Mouse (Mus musculus) embryonic facial prominence, embryonic 13.5 days (tissue): ENCODE measurements around the gene Slc44a5. TPM values are rescaled to one million over a fixed set of nuclear protein-coding genes. Genes with fewer than 3 reads are reported as not detected.

ENCODE experiments used
- ATAC-seq: fragments of 200-750 bp; cut with Nextera tagmentation; 2 replicates; pipeline ENCODE4 v1.8.0; 2017; ENCODE audit warnings: low read depth; ENCODE audit not compliant: insufficient number of reproducible peaks, insufficient read depth, low FRiP score, low TSS enrichment
- H3K27ac ChIP-seq: fragments of 300-500 bp; sonication (generic); 2 replicates; pipeline ENCODE4 v1.5.1; 2015; ENCODE audit warnings: moderate library complexity, mild to moderate bottlenecking, inconsistent platforms
- H3K27me3 ChIP-seq: fragments of 300-500 bp; sonication (generic); 2 replicates; pipeline ENCODE4 v1.6.1; 2015; ENCODE audit warnings: mild to moderate bottlenecking, inconsistent platforms
- H3K36me3 ChIP-seq: fragments of 300-500 bp; sonication (generic); 2 replicates; pipeline ENCODE4 v1.6.1; 2015; ENCODE audit warnings: mild to moderate bottlenecking, inconsistent platforms
- H3K4me1 ChIP-seq: fragments of 300-500 bp; sonication (generic); 2 replicates; pipeline ENCODE4 v1.6.1; 2015; ENCODE audit warnings: inconsistent platforms
- H3K4me2 ChIP-seq: fragments of 300-500 bp; sonication (generic); 2 replicates; pipeline ENCODE4 v1.6.1; 2015; ENCODE audit warnings: moderate library complexity, mild to moderate bottlenecking, inconsistent platforms
- H3K4me3 ChIP-seq: fragments of 300-500 bp; sonication (generic); 2 replicates; pipeline ENCODE4 v1.5.1; 2015; ENCODE audit warnings: mild to moderate bottlenecking, inconsistent platforms
- H3K9ac ChIP-seq: fragments of 300-500 bp; sonication (generic); 2 replicates; pipeline ENCODE4 v1.6.1; 2015; ENCODE audit warnings: mild to moderate bottlenecking, inconsistent platforms
- H3K9me3 ChIP-seq: fragments of 300-500 bp; sonication (generic); 2 replicates; pipeline ENCODE4 v1.6.1; 2016; ENCODE audit warnings: inconsistent platforms
- WGBS: fragments of 180-500 bp; shearing (Covaris S2); methylation state at CpG from one replicate; pipeline ENCODE4 v1.1.7; 2015; ENCODE audit warnings: mixed read lengths; 5-methylcytosine and 5-hydroxymethylcytosine counted together
- polyA plus RNA-seq: library from polyadenylated mRNA; unstranded; fragments of >200 nt; fragmentation: Nextera tagmentation; extraction: Ambion mirVana; gene quantifications from 2 replicates; pipeline ENCODE4 v1.2.1, GENCODE M21; 2015

The Slc44a5 gene
- polyA plus RNA-seq, 1 experiment from 2014 or later: 2.2 TPM

DNA sequence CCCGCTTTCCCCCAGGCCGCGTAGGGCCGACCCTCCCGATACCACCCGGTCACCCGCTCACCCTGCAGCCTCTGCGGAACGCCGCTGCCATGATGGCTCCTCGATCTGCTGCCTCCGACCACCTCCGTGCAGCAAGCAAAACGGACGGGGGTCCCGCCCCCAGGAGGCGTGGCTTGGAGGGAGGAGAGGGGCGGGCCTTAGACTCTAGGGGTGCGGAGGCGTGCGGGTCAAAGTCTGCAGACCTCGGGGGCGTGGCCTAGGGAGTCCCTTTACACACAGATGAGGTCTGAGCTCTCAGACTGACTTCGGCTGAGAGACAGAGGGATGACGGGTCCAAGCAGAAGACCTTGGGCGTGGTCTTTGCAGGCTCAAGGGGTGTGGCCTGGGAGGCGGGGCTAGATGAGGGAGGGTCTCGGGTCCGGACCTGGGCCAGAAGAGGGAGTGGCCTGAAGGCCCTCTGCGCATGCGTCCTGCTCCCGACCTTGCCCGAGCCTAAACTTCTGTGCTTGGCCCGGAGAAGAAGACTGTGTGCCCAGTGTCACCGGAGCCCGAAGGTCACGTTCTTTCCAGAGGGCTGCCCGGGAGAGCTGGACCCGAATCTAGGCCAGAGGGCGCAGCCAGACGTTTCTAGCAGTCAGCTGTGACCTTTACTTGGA is 28.8 kb upstream of the Slc44a5 start, which contains the start of gene Acadm:
Gene Acadm (minus strand): TSS at position 298 of the 656 bp plus-strand sequence.
- Histone ChIP-seq H3K27me3 (no peaks in the 10 kb centered on the region), H3K27ac (peak within 1 kb of the TSS; percentile 89), H3K36me3 (peaks cover 12% of the 10 kb centered on the region; the same call in 1 of the 2 replicates), H3K9ac (peak within 1 kb of the TSS; percentile 85), H3K4me1 (peaks cover 15% of the 10 kb centered on the region), H3K4me3 (peak within 1 kb of the TSS; percentile 86), H3K9me3 (no peaks in the 10 kb centered on the region), H3K4me2 (peak within 1 kb of the TSS; percentile 74)
- under 1% methylated on average over 41 of the region's 41 CpGs for WGBS
- peak; percentile 98 for ATAC-seq

DNA sequence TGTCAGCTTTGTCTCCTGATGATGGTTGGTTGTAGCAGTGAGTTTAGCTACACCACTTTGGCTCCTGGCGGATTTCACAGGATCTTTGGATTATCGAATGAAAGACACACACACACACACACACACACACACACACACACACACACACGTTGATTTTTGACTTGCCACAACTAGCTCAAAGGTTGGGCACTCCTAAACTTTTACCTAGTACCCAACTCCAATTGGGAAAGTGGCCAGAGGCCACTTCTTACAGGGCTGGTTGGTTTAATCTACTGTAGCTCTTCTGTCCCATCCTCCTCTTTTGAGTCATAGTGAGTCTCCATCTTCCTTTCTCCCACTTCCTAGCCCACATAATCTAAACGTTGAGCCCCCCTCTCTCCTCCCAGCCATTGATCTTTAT is 26.0 kb upstream of the Slc44a5 start:
- Histone ChIP-seq H3K4me2 (no peak overlapping the region), H3K4me3 (no peak overlapping the region), H3K9ac (no peak overlapping the region), H3K27ac (no peak overlapping the region), H3K36me3 (no peaks in the 10 kb centered on the region), H3K4me1 (peaks cover 15% of the 10 kb centered on the region), H3K27me3 (no peaks in the 10 kb centered on the region), H3K9me3 (no peaks in the 10 kb centered on the region)
- WGBS: 76% methylated on average over 4 of the region's 4 CpGs
- ATAC-seq: no peak

DNA sequence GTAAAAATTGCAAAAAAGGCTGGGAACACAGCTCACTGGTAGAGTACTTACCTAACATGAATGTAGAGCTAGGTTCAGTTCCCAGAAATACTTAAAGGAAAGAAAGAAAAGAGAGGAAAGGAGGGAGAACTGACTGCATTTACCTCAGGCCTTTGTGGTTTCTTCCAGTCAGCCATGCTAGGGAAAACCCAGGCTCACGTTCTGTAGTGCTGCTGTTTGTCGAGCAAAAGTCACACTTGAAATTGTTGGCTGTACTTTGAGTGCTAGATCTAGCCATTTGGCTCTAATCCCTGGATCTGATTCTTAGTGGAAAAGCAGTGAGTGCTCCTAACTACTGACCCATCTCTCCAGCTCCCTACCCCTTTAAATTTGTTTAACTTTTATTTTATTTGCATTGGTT is 25.1 kb upstream of the Slc44a5 start:
- Histone ChIP-seq H3K27me3 (no peaks in the 10 kb centered on the region), H3K4me1 (peaks cover 6% of the 10 kb centered on the region; the same call in 1 of the 2 replicates), H3K4me3 (no peak overlapping the region), H3K9me3 (no peaks in the 10 kb centered on the region), H3K36me3 (no peaks in the 10 kb centered on the region), H3K27ac (no peak overlapping the region), H3K9ac (no peak overlapping the region), H3K4me2 (no peak overlapping the region)
- 72% methylated on average over 2 of the region's 2 CpGs for WGBS
- no peak for ATAC-seq

DNA sequence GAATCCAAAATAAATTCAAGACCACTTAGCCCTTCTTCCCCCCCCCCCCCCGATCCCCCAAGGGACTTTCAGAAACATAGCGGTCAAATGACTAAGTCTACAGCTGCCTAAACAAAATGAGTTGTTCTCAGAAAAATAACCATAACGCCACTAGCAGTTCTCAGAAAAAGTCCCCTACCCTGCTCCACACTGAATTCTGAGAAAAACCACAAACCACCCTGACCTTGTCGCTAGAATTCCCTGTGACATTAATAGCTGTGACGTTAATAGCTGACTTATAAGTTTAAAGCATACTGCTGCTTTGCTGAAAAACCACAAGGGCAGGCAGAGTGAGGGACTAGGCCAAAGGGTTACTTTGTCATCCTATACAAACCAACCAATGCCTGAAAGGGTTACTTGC is 15.3 kb upstream of the Slc44a5 start:
- Histone ChIP-seq H3K9ac (no peak overlapping the region), H3K4me3 (no peak overlapping the region), H3K36me3 (no peaks in the 10 kb centered on the region), H3K27ac (no peak overlapping the region), H3K4me1 (no peaks in the 10 kb centered on the region), H3K9me3 (0 out of 2 replicates have a peak, but pooled peaks cover 2% of the 10 kb centered on the region), H3K4me2 (no peak overlapping the region), H3K27me3 (no peaks in the 10 kb centered on the region)
- no peak for ATAC-seq
- 80% methylated on average over 5 of the region's 5 CpGs for WGBS

DNA sequence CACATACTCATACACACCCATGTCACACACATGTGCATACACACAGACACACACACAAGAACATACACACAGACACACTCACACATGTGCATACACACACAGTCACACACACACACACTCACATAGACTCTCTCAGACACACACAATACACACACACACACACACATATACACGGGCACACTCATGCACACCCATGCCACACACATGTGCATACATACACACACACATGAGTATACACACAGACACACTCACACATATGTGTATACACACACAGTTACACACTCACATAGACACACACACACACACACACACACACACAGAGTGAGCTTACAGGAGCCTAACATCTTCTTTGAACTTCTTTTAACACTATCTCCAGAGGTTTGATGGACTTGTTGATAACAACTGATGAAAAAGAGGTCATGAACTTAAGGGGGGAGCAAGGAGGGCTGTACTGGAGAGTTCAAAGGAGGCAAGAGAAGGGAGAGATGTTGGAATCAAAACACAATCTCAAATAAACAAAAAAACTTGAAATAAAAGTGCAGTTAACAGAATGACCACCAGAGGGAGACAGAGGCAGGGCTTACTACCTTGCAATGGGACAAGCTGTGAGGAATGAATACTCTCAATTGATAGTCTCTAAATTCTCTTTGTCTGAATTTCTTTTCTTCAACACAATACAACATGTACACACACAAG is 14.1 kb upstream of the Slc44a5 start:
- no peak overlapping the region for H3K4me2 ChIP-seq
- H3K9me3 ChIP-seq: 0 out of 2 replicates have a peak, but pooled peaks cover 2% of the 10 kb centered on the region
- H3K27me3 ChIP-seq: no peaks in the 10 kb centered on the region
- no peak for ATAC-seq
- no peak overlapping the region for H3K4me3 ChIP-seq
- H3K36me3 ChIP-seq: no peaks in the 10 kb centered on the region
- no peak overlapping the region for H3K27ac ChIP-seq
- WGBS: 93% methylated on average over 1 of the region's 1 CpGs
- H3K9ac ChIP-seq: no peak overlapping the region
- no peaks in the 10 kb centered on the region for H3K4me1 ChIP-seq

DNA sequence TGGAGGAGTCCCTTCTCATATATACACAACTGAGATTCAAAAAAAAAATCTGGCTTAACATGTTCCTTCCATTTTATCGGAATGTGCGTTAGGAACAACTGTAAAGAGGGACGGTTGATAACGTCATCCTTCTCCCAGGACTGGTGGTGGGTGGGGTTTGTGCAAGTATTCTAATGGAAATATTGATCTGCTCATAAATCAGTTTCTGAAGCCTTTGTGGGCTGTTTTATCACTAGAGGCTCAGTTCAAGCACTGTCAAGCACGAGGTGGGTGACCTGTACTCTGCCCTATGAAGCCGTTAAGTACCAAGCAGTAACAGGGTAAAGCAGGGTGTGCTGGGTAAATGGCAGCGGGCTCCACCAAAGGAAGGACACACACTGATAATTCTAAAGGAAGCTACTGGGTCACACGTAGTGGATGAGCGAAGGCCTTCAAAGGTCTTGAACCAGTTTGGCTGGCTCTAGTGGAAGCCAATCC is 13.5 kb upstream of the Slc44a5 start:
- no peaks in the 10 kb centered on the region for H3K36me3 ChIP-seq

DNA sequence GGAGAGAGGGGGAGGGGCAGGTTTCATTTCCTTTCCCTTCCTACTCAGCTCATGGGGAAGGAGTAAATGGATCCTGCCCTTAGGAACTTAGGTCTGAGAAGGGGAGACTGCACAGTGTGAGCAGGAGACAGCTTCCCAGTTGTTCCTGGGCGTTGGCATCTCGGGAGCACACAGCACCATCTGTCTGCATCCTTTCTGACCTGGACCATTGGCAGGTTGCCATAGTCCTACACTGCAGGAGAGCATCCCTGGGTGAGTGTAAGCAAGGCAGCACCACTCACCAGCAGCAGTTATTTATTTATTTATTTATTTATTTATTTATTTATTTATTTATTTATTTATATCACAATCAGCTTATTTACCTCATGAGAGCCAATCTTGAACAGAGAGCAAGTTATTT is 12.4 kb upstream of the Slc44a5 start:
- WGBS: 86% methylated on average over 2 of the region's 2 CpGs
- Histone ChIP-seq H3K4me2 (no peak overlapping the region), H3K27me3 (no peaks in the 10 kb centered on the region), H3K27ac (no peak overlapping the region), H3K9me3 (0 out of 2 replicates have a peak, but pooled peaks cover 2% of the 10 kb centered on the region), H3K4me1 (no peaks in the 10 kb centered on the region), H3K36me3 (no peaks in the 10 kb centered on the region), H3K4me3 (no peak overlapping the region), H3K9ac (no peak overlapping the region)
- ATAC-seq: 0 out of 2 replicates have a peak, but pooled peaks have one; percentile 29

More for the DNA sequence above, 13.5 kb upstream of the Slc44a5 start:
- H3K27me3 ChIP-seq: no peaks in the 10 kb centered on the region
- 86% methylated on average over 9 of the region's 9 CpGs for WGBS
- no peak overlapping the region for H3K4me2 ChIP-seq
- no peak overlapping the region for H3K9ac ChIP-seq
- H3K4me1 ChIP-seq: no peaks in the 10 kb centered on the region
- H3K9me3 ChIP-seq: 0 out of 2 replicates have a peak, but pooled peaks cover 2% of the 10 kb centered on the region
- H3K27ac ChIP-seq: no peak overlapping the region
- no peak for ATAC-seq
- H3K4me3 ChIP-seq: no peak overlapping the region

DNA sequence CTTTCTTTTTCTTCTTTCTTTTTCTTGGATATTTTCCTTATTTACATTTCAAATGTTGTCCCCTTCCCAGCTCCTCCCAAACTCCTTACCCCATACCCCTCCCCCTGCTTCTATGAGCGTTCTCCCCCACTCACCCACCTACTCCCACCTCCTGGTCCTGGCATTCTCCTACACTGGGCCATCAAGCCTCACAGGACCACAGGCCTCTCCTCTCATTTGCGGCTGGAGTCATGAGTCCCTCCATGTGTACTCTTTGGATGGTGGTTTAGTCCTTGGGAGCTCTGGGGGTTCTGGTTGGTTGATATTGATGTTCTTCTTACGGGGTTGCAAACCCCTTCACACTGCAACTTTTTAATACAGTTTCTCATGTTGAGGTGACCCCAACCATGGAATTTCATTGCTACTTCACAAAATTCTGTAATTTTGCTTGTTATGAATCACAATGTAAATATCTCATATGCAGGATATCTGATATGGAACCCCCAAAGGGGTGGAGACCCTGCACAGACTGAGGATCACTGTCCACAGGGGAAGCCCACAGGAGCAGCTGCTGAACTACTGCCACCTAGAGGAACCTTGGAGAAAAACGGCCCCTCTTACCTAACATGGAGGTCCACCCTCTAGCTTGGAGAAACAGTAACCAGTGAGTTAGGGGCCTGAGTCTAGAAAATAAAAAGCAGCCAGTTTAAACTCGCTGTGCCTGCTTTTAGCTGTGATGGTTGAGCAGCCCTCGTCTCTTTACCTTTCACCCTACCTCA is 11.4 kb upstream of the Slc44a5 start:
- ATAC-seq: no peak
- Histone ChIP-seq H3K4me2 (no peak overlapping the region), H3K9ac (no peak overlapping the region), H3K27ac (no peak overlapping the region), H3K36me3 (no peaks in the 10 kb centered on the region), H3K4me3 (no peak overlapping the region), H3K4me1 (no peaks in the 10 kb centered on the region), H3K9me3 (0 out of 2 replicates have a peak, but pooled peaks cover 2% of the 10 kb centered on the region), H3K27me3 (no peaks in the 10 kb centered on the region)
- WGBS: 76% methylated on average over 6 of the region's 6 CpGs

DNA sequence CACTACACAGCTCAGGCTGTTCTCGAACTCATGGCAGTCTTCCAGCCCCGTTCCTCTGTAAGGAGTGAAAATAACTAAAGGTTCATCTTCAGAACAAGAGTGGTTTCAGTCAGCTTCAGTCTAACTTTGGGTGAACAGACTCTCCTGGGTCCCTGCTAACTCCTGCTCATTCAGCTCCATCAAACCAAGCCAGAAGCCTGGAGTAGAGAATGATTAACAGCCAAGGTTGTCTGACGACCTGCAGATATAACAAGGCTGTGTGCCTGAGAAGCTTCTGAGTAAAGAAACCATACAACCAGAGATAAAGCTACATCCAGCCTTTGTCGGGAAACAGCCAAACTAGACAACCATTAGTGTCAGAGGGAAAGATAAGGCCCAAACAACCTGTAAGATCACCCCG is 5.8 kb upstream of the Slc44a5 start:
- peaks cover 5% of the 10 kb centered on the region; the same call in 1 of the 2 replicates for H3K9me3 ChIP-seq
- H3K27me3 ChIP-seq: peaks cover 9% of the 10 kb centered on the region

DNA sequence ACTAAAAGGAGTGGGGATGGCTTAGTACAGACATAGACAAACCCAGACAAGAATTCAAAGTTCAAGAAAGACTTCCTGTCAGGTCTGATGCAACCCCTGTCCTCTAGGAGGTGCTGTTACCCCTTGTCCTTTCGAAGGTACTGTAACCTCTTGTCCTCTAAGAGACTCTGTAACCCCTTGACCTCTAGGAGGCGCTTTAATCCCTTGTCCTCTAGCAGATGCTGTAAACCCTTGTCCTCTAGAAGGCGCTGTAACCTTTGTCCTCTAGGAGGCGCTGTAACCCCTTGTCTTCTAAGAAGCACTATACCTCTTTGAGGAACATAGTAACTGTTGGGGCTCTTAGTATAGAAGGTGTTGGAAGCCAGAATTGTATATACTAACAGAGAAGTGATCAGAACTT is 4.7 kb upstream of the Slc44a5 start:
- Histone ChIP-seq H3K27me3 (peaks cover 20% of the 10 kb centered on the region), H3K9ac (no peak overlapping the region), H3K36me3 (no peaks in the 10 kb centered on the region), H3K27ac (no peak overlapping the region), H3K4me2 (no peak overlapping the region), H3K9me3 (peaks cover 5% of the 10 kb centered on the region; the same call in 1 of the 2 replicates), H3K4me1 (0 out of 2 replicates have a peak, but pooled peaks cover 5% of the 10 kb centered on the region), H3K4me3 (no peak overlapping the region)
- no peak for ATAC-seq
- 39% methylated on average over 4 of the region's 4 CpGs for WGBS

More for the DNA sequence above, 5.8 kb upstream of the Slc44a5 start:
- Histone ChIP-seq H3K4me1 (no peaks in the 10 kb centered on the region), H3K27ac (no peak overlapping the region), H3K4me3 (no peak overlapping the region), H3K9ac (no peak overlapping the region), H3K4me2 (no peak overlapping the region), H3K36me3 (no peaks in the 10 kb centered on the region)
- 85% methylated on average over 5 of the region's 5 CpGs for WGBS
- no peak for ATAC-seq

DNA sequence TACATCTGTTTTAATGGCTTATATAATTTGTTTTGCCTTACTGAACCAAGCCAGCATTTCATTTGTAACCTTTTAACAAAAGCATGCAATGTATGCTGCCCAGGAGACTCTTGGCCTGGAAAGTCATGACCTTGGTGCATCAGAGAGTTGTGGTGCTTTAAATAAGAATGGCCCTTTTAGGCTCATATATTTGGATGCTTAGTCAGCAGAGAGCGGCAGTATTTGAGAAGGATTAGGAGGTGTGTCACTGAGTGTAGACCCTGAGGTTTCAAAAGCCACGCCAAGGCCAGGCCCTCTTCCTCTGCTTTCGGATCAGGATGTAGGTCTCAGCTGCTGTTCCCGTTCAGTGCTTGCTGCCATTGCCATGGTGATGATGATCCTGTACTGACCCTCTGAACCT is 3.8 kb upstream of the Slc44a5 start:
- no peak overlapping the region for H3K4me3 ChIP-seq
- ATAC-seq: no peak
- peaks cover 11% of the 10 kb centered on the region for H3K4me1 ChIP-seq
- H3K36me3 ChIP-seq: no peaks in the 10 kb centered on the region
- H3K27ac ChIP-seq: no peak overlapping the region
- H3K4me2 ChIP-seq: no peak overlapping the region
- 88% methylated on average over 4 of the region's 4 CpGs for WGBS
- H3K27me3 ChIP-seq: peaks cover 29% of the 10 kb centered on the region
- peaks cover 5% of the 10 kb centered on the region; the same call in 1 of the 2 replicates for H3K9me3 ChIP-seq
- no peak overlapping the region for H3K9ac ChIP-seq
